Mouse (Mus musculus) bone marrow macrophage, adult 2 months (primary cell): Measurements from ENCODE around the gene Dnase1.

Experiments used
- CTCF ChIP-seq: IDR thresholded peaks from 2 replicates; pipeline ENCODE4 v1.5.1; 2012; ENCODE audit warnings: low read depth, mild to moderate bottlenecking, low read length, moderate library complexity
- POLR2A ChIP-seq: IDR thresholded peaks from 2 replicates; pipeline ENCODE4 v1.6.1; 2012; ENCODE audit warnings: mild to moderate bottlenecking, low read depth, low read length, borderline replicate concordance

GRCm38 (mm10) chr16:4044093-4044492, 7.4 kb downstream of the Dnase1 start:
- TF ChIP-seq CTCF (no peak), POLR2A (no peak)
